Mouse (Mus musculus) ES-Bruce4 (cell line): ENCODE data around the gene Rap1gap2. TPM values are rescaled to one million over a fixed set of nuclear protein-coding genes. Genes with fewer than 3 reads are reported as not detected.
A peak's percentile ranks its signal among the peaks of the same experiment; 100 is the strongest.

Source experiments
- H3K27ac ChIP-seq: 2 replicates; pipeline ENCODE4 v1.5.1; 2012; ENCODE audit warnings: low read length, inconsistent platforms; ENCODE audit not compliant: insufficient read depth
- H3K27me3 ChIP-seq: 2 replicates; pipeline ENCODE4 v1.6.1; 2012; ENCODE audit warnings: mild to moderate bottlenecking, low read length, inconsistent platforms; ENCODE audit not compliant: control insufficient read depth, poor library complexity, insufficient read depth, severe bottlenecking
- H3K36me3 ChIP-seq: 2 replicates; pipeline ENCODE4 v1.6.1; 2012; ENCODE audit warnings: inconsistent platforms, mild to moderate bottlenecking, low read length, moderate library complexity; ENCODE audit not compliant: control insufficient read depth, poor library complexity, insufficient read depth, severe bottlenecking
- H3K4me1 ChIP-seq: one replicate; pipeline ENCODE4 v1.8.1; 2011; ENCODE audit warnings: low read length; ENCODE audit not compliant: control insufficient read depth, insufficient read depth
- H3K4me3 ChIP-seq: 2 replicates; pipeline ENCODE4 v1.5.1; 2011; ENCODE audit warnings: low read depth, mild to moderate bottlenecking, low read length
- H3K9ac ChIP-seq: 2 replicates; pipeline ENCODE4 v1.6.1; 2012; ENCODE audit warnings: low read depth, mild to moderate bottlenecking, inconsistent platforms; ENCODE audit not compliant: poor library complexity, severe bottlenecking
- H3K9me3 ChIP-seq: replicated peaks from 2 replicates; pipeline ENCODE4 v1.6.1; 2012; ENCODE audit warnings: mild to moderate bottlenecking, low read length, inconsistent platforms; ENCODE audit not compliant: control insufficient read depth, poor library complexity, insufficient read depth, severe bottlenecking
- CTCF ChIP-seq: IDR thresholded peaks from one replicate; pipeline ENCODE4 v1.8.1; 2011; ENCODE audit warnings: low read depth, low read length
- EP300 ChIP-seq: IDR thresholded peaks from 2 replicates; pipeline ENCODE4 v1.6.1; 2011; ENCODE audit warnings: low read depth, low read length; ENCODE audit not compliant: insufficient read depth
- POLR2A ChIP-seq: IDR thresholded peaks from one replicate; pipeline ENCODE4 v1.8.1; 2011; ENCODE audit warnings: low read length; ENCODE audit not compliant: insufficient read depth
- polyA plus RNA-seq: library from polyadenylated mRNA; stranded (reverse); fragments of >200 nt; gene quantifications from 2 replicates; pipeline ENCODE4 v1.2.4, GENCODE M21; 2011; ENCODE audit warnings: low read depth; ENCODE audit not compliant: missing spikeins, insufficient read depth, insufficient read length

The Rap1gap2 gene
- polyA plus RNA-seq, 1 experiment, result 5.7 TPM

- H3K4me1 ChIP-seq, result peaks cover 11% of the 10 kb centered on the region
- TF ChIP-seq EP300 (no peak), CTCF (no peak), POLR2A (no peak)
- no peak overlapping the region for H3K27ac ChIP-seq
- no peaks in the 10 kb centered on the region for H3K9me3 ChIP-seq
- H3K9ac ChIP-seq, result no peak overlapping the region
- H3K27me3 ChIP-seq, result no peaks in the 10 kb centered on the region
- H3K4me3 ChIP-seq, result no peak overlapping the region
- H3K36me3 ChIP-seq, result no peaks in the 10 kb centered on the region
Measured at GRCm38 (mm10) chr11:74574768-74575434, 35.8 kb downstream of the Rap1gap2 start.

GRCm38 (mm10) chr11:74572459-74573061, 38.2 kb downstream of the Rap1gap2 start:
- Histone ChIP-seq H3K4me1 (peaks cover 11% of the 10 kb centered on the region), H3K27ac (no peak overlapping the region), H3K9me3 (no peaks in the 10 kb centered on the region), H3K27me3 (no peaks in the 10 kb centered on the region), H3K36me3 (no peaks in the 10 kb centered on the region), H3K9ac (no peak overlapping the region), H3K4me3 (no peak overlapping the region)
- TF ChIP-seq EP300 (peak; percentile 87), CTCF (no peak)

- Histone ChIP-seq H3K27ac (no peak overlapping the region), H3K27me3 (no peaks in the 10 kb centered on the region), H3K4me3 (no peak overlapping the region), H3K36me3 (no peaks in the 10 kb centered on the region), H3K9ac (no peak overlapping the region), H3K4me1 (peaks cover 11% of the 10 kb centered on the region), H3K9me3 (no peaks in the 10 kb centered on the region)
- TF ChIP-seq EP300 (no peak), POLR2A (no peak), CTCF (no peak)
Measured at GRCm38 (mm10) chr11:74569735-74570134, 41.0 kb downstream of the Rap1gap2 start.

- H3K4me3 ChIP-seq, result no peak overlapping the region
- no peak overlapping the region for H3K9ac ChIP-seq
- H3K27ac ChIP-seq, result no peak overlapping the region
- TF ChIP-seq POLR2A, result no peak
- TF ChIP-seq EP300, result no peak
- TF ChIP-seq CTCF, result no peak
- no peaks in the 10 kb centered on the region for H3K9me3 ChIP-seq
- peaks cover 8% of the 10 kb centered on the region for H3K4me1 ChIP-seq
- H3K36me3 ChIP-seq, result no peaks in the 10 kb centered on the region
- no peaks in the 10 kb centered on the region for H3K27me3 ChIP-seq
Measured at GRCm38 (mm10) chr11:74568463-74568862, 42.3 kb downstream of the Rap1gap2 start.

GRCm38 (mm10) chr11:74568004-74568403, 42.7 kb downstream of the Rap1gap2 start:
- H3K27me3 ChIP-seq, result no peaks in the 10 kb centered on the region
- H3K4me1 ChIP-seq, result peaks cover 9% of the 10 kb centered on the region
- no peaks in the 10 kb centered on the region for H3K9me3 ChIP-seq
- no peak overlapping the region for H3K4me3 ChIP-seq
- no peak for TF ChIP-seq EP300
- no peak for TF ChIP-seq POLR2A
- TF ChIP-seq CTCF, result no peak
- H3K27ac ChIP-seq, result no peak overlapping the region
- H3K36me3 ChIP-seq, result no peaks in the 10 kb centered on the region
- no peak overlapping the region for H3K9ac ChIP-seq

- Histone ChIP-seq H3K4me3 (no peak overlapping the region), H3K27ac (no peak overlapping the region), H3K27me3 (no peaks in the 10 kb centered on the region), H3K36me3 (no peaks in the 10 kb centered on the region), H3K9me3 (no peaks in the 10 kb centered on the region), H3K9ac (no peak overlapping the region), H3K4me1 (peaks cover 6% of the 10 kb centered on the region)
- no peak for TF ChIP-seq EP300
- no peak for TF ChIP-seq POLR2A
- no peak for TF ChIP-seq CTCF
Measured at GRCm38 (mm10) chr11:74566326-74566874, 44.3 kb downstream of the Rap1gap2 start.
